Mouse (Mus musculus): ENCODE data around the gene Raver2.
"Not testable (repeated sequence)": the region's sequence is repeated elsewhere in the genome, so short reads cannot be mapped to it uniquely, and the experiment has no call there.

Raver2 gene

GRCm38 (mm10) chr4:101068786-101069153 lies at the start of gene Raver2:
TSS of gene Raver2 (plus strand) at chr4:101068983.
- DNase-seq (ENCODE audit: low read depth): no peak

DNA sequence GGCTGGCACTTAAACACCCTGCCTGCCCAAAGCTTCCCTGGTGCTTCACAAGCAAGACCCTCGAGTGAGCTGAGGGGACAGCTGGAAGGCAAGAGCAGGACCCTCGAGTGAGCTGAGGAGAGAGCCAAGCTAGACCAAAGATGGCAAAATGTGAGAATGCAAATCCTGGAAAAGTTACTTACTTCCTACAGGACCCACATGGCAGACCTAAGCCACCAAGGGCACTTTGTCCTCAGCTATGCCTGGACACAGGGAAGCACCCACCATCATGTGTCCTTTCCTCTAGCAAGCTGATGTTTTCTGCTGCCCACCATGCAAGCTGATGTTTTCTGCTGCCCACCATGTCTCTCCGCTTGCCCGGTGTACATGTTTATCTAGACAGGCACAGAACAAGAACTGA lies 48.2 kb upstream of the Raver2 start, which contains the start of gene Gm10577:
Gene Gm10577, minus strand, starts transcription at position 101 of the 400 bp plus-strand sequence.
- no peak for DNase-seq (ENCODE audit: low read depth)

- DNase-seq (ENCODE audit: low read depth): no peak
These were observed 42.2 kb upstream of the Raver2 start for GRCm38 (mm10) chr4:101026566-101026965.

DNA sequence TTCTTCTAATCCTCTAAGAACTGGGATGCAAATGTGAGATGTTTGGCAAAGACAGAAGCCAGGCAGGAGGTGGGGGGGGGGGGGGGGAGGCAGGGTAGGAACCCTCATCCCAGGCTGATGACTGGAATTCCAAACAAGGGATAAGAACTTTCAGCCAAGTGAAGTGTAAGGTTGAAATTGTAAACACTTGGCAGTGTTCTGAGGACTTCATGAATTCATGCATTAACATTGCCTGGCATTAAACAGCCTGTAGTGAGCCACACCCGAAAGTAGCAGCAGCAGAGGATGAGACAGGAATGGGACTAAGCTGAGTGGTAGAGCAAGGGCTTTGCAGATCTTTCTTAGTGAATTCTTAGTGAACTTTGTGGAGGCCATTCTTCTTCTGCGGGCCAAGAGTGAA lies 41.8 kb upstream of the Raver2 start:
- no peak for DNase-seq (ENCODE audit: low read depth)

GRCm38 (mm10) chr4:101027852-101028411 lies 40.9 kb upstream of the Raver2 start:
- DNase-seq (ENCODE audit: low read depth): no peak

GRCm38 (mm10) chr4:101033047-101033446 lies 35.7 kb upstream of the Raver2 start:
- no peak for DNase-seq (ENCODE audit: low read depth)

GRCm38 (mm10) chr4:101035131-101035530 lies 33.7 kb upstream of the Raver2 start:
- DNase-seq (ENCODE audit: low read depth): no peak

DNA sequence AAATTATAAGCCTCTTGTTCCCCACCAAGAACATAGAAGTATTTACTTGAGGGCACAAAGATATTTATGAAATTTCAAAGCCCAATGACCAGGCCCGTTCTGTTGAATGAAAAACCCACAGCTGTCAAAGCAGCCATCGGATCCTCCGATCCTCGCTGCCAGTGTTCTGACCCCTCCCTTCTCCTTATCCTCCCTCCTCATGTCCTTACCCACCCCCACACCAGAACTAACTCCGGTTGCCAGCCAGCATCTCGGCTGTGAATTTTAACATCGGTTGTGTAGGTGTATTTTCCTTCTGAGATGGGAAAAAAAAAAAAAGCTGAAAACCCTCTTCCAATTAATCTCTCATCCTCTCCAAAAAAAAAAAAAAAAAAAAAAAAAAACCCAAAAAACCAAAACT lies 31.6 kb upstream of the Raver2 start:
- no peak for DNase-seq (ENCODE audit: low read depth)

GRCm38 (mm10) chr4:101043691-101044090 lies 25.1 kb upstream of the Raver2 start:
- DNase-seq (ENCODE audit: low read depth): no peak

DNA sequence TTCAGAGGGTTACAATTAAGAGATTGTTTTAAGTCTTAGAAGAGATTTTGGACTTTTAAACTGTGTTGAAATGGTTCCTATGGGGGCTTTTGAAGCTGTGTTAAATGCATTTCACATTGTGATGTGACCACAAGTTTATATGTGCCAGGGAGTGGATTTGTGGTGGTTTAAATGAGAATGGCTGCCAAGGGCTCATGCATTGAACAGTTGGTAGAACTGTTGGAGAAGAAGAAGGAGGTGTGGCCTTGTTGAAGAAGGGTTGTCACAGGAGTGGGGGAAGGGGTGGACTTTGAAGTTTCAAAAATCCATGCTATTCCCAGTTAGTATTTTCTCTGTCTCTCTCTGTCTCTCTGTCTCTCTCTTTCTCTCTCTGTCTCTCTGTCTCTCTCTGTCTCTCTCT lies 24.6 kb upstream of the Raver2 start:
- no peak for DNase-seq (ENCODE audit: low read depth)

GRCm38 (mm10) chr4:101046576-101046975 lies 22.2 kb upstream of the Raver2 start:
- DNase-seq (ENCODE audit: low read depth): no peak

DNA sequence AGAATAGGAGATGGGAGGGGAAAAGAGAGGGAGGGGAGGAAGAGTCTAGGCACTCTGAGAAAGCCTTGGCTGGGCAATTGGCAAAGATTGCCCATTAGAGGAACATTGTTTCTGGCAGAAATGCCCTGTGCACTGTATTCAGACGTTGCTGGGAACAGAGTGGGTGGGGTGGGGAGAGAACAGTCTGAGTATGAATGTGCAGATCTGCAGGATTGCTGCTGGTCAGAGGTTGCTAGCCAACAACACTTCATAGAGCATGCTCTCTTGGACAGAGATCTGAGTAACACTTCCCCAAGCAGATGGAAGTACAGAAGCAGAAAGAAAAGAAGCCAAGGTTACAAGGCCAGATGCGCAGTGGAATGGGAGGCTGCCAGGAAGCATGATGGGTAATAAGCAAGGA lies 6.6 kb upstream of the Raver2 start:
- no peak for DNase-seq (ENCODE audit: low read depth)

DNA sequence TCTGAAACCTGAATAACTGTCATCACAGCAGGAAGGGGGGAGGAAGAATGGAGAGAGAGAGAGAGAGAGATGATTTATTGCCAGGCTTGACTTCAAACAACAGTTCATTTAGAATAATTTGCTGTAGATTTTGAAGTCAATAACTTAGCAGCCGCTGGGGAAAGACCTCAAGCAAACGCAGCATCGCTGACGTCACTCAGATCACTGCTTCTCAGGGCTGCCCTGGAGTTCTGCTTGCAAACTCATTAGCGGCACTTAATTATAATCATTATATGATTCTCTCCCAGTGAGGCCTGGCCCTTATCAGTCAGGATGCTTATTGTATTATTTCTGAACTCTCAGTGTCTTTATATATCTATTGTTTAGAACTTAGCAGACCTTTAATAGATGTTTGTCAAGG lies 2.4 kb upstream of the Raver2 start:
- no peak for DNase-seq (ENCODE audit: low read depth)

DNA sequence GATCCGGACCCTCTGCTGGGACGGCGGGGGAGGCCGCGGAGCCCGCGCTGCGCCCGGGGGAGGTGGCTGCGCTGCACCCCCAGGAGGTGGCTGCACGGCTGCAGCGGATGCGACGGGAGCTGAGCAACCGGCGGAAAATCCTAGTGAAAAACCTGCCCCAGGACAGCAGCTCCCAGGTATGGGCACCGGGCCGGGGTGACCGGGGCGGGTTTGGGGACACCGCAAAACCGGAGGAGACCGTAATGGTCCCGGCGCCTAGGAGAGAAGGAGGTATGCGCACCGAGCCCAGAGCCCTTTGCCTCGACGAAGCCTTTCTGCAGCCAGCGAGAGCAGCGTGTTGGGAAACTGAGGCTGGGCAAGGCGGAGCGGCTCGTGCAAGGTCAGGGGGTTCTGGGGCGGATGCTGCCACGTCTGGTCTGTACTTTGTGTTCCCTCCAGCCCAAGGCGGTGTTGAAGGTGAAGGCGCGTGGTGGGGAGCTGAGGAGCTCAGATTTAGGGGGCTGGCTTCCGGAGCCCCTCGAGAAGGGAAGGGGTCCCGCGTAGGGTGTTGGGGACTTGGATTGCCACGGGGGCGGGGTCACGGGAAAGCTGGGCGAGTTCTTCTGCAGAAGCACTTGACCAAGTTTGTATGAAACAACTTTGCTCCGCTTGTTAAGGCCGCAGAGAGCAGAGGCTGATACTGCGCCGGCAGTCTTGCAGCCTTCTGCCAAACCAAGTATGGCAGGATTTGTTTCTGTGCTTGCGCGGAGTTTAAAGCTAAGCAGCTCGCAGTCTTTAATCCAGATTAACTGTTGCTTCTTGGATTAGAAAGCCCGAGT lies 580 bp downstream of the Raver2 start:
- no peak for DNase-seq (ENCODE audit: low read depth)

- no peak for DNase-seq (ENCODE audit: low read depth)
These were observed 2.8 kb downstream of the Raver2 start for GRCm38 (mm10) chr4:101071570-101071969.

DNA sequence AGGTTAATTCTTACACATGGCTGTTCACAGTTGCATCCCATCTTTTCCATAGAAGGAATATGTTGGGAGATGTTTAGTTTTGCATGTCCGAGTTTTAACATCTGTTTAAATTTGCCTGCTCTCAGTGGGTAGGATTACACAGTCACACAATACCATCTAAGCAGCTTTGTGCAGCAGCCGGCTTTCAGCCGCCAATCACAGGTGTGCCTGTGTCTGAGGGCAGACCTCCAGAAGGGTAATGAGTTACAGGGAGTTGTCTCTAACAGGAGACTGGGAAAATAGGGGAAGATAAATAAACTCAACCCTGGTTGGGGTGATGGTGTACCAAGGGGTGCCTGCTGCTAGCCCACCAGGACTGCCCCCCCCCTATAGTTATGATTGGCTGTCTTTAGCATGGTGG lies 7.6 kb downstream of the Raver2 start:
- DNase-seq (ENCODE audit: low read depth): no peak

GRCm38 (mm10) chr4:101080016-101080415 lies 11.2 kb downstream of the Raver2 start:
- DNase-seq (ENCODE audit: low read depth): no peak

- no peak for DNase-seq (ENCODE audit: low read depth)
These were observed 13.5 kb downstream of the Raver2 start for GRCm38 (mm10) chr4:101082176-101082888.

DNA sequence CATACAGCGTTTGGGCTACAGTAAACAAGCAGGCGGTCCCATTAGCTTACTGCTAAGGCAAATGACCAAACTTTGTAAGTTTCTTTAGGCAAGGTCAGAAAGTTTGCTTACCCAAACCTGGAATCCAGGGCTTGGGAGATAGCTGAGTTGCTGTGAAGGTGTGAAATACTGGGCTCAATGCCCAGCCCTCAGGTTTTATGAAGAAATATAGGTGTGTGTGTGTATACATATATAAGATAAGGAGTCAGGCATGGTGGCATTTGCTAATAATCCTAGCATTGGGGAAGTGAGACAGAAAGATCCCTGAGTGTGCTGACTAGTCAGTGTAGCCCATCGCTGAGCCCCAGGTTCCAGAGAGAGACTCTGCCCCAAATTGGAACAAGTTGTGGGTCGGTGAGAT lies 16.1 kb downstream of the Raver2 start:
- DNase-seq (ENCODE audit: low read depth): no peak

GRCm38 (mm10) chr4:101086040-101086439 lies 17.3 kb downstream of the Raver2 start:
- DNase-seq (ENCODE audit: low read depth): no peak

DNA sequence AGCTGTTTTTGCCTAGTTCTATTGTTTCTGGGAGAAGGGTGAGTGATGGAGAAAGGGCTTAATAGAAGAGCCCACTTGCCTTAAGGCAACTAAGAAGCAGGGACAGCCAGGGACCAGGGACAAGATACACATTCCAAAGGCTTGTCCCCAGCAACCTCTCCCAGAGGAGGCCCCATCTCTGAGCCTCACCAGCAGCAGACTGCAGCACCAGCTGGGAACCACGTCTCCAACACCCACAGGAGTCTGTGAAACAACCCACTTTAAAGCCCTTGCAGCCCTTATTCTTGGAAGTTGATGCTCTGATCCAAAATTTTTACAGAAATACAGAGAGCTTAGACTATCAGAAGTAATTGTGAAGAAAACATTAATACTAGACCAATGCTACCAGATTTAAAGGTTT lies 18.9 kb downstream of the Raver2 start:
- DNase-seq (ENCODE audit: low read depth): no peak

- not testable (repeated sequence) for DNase-seq (ENCODE audit: low read depth)
These were observed 21.8 kb downstream of the Raver2 start for GRCm38 (mm10) chr4:101090630-101091029.

DNA sequence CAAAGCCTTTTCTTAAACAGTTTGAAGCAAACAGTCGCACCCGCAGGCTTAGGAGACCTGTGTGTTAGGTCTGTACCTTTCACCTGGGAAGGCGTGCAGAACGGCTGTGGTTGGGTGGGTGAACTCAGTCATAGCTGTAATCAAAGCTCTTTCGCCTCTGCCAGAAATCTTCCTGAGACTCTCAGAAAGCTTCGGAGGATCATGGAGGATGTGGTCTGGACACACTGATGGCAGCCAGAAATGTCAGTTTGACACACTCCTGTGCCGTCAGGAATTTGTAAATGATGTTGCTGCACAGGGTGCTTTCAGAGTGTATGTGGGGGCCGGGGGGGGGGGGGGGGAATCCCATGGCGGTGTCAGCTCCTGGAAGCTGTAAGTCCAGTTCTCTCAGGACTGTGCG lies 24.5 kb downstream of the Raver2 start:
- no peak for DNase-seq (ENCODE audit: low read depth)

Data from c-Kit-positive CD71-positive TER-119-negative erythroid progenitor cells, embryonic 14.5 days (primary cell).